Mouse (Mus musculus): ENCODE data around the gene Enho. TPM values are rescaled to one million over a fixed set of nuclear protein-coding genes. Genes with fewer than 3 reads are reported as not detected.
"Not testable (repeated sequence)": the region's sequence is repeated elsewhere in the genome, so short reads cannot be mapped to it uniquely, and the experiment has no call there.

The Enho gene
- polyA plus RNA-seq (2016; fragmentation: Nextera tagmentation; extraction: Ambion mirVana), result 27.3 and 50.9 TPM in 2 replicates

DNA sequence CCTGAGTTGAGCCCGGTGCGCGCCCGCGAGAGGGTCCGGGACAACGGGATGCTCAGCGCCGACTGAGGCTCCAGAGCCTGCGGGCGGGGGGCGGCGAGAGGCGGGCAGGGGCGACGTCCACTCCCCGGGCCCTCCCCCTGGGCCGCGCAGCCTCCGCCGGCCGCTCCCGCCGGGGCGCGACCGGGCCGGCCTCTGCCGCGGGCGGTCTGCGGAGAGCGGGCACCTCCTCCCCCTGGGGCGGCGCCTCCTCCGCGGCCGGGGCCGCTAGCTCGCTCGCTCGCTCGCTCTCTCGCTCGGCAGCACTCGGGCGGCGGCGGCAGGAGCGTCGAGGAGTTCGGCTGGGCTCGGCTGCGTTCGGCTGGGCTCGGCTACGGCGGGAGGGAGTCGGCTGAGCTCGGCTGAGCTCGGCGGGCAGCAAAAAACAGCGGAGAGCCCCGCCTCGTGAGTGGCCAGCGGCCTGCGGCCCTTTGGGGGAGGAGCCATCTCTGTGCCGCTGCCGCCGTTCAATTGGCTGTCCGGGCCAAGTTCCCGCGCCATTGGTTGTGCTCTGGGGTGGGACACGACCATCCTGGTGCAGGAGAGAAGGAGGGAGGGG, at the start of gene Enho:
Gene Enho, minus strand, starts transcription at position 412 of the 595 bp plus-strand sequence.
- Histone ChIP-seq H3K27ac (peak within 1 kb of the TSS; percentile 98), H3K4me3 (peak within 1 kb of the TSS; percentile 82), H3K27me3 (ENCODE audit: insufficient read depth, poor library complexity, severe bottlenecking) (peaks cover 36% of the 10 kb centered on the region), H3K4me1 (replicated peaks) (peaks cover 62% of the 10 kb centered on the region), H3K9me3 (no peaks in the 10 kb centered on the region), H3K36me3 (peaks cover 20% of the 10 kb centered on the region)
- peak; percentile 96 for DNase-seq (ENCODE audit: low spot score)
- WGBS, result under 1% methylated on average over 74 of the region's 74 CpGs

DNA sequence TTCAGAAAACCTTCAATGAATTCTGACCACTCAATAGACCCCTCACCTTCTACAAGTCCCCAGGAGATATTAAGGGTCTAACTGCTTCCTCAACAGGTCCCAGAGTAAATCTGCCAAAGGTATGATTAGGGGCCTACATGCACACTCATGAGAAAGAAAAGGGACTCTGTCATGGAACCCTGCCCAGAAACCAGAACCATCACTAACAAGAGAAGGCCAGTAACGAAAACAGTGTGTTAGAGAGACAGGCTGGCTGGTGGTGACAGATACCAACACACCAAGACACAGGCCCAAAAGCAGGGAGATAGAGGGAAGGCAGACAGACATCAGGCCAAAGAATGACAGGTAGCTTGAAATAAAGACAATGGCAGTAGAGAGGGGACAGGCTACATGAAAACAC, 48.4 kb upstream of the Enho start:
- H3K27ac ChIP-seq, result peak overlapping the region; percentile 67
- H3K9me3 ChIP-seq; DNase-seq (ENCODE audit: low spot score); H3K4me3 ChIP-seq; H3K36me3 ChIP-seq; H3K27me3 ChIP-seq (ENCODE audit: insufficient read depth, poor library complexity, severe bottlenecking): not testable (repeated sequence)
- H3K4me1 ChIP-seq (replicated peaks), result peaks cover 44% of the 10 kb centered on the region
- 72% methylated on average over 1 of the region's 1 CpGs for WGBS

DNA sequence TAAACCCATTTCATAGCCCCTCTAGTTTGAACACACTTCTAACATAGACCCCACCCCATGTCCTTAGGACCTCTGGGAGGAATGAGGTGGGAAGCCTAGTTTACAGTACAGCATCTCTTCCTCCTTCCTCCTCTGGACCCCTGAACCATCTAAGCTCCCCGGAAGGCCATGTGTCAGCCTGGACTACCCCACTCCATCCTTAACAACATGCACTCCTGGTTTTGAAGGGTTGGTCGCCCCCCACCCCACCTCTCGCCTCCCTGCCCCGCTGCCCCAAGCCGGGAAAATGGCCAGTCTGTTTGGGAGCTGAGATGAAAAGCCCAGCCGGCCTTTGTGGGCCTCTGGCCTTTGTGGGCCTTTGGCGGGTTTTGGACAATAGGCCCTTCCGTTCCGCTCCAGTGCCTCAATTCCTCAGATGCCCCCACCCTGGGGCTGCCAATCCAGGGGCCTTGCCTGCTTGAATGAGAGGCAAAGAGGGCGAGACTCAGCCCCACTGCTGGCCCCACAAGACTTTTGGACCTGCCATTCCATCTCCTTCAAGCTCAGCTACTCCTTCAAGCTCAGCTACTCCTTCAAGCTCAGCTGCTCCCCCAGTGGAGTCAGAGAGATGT, 45.9 kb upstream of the Enho start:
- not testable (repeated sequence) for H3K4me3 ChIP-seq; H3K27me3 ChIP-seq (ENCODE audit: insufficient read depth, poor library complexity, severe bottlenecking); H3K9me3 ChIP-seq
- Histone ChIP-seq H3K36me3 (peaks cover 26% of the 10 kb centered on the region), H3K4me1 (replicated peaks) (peaks cover 50% of the 10 kb centered on the region), H3K27ac (peak overlapping the region; percentile 80)
- WGBS, result 17% methylated on average over 10 of the region's 10 CpGs
- DNase-seq (ENCODE audit: low spot score), result peak; percentile 83

DNA sequence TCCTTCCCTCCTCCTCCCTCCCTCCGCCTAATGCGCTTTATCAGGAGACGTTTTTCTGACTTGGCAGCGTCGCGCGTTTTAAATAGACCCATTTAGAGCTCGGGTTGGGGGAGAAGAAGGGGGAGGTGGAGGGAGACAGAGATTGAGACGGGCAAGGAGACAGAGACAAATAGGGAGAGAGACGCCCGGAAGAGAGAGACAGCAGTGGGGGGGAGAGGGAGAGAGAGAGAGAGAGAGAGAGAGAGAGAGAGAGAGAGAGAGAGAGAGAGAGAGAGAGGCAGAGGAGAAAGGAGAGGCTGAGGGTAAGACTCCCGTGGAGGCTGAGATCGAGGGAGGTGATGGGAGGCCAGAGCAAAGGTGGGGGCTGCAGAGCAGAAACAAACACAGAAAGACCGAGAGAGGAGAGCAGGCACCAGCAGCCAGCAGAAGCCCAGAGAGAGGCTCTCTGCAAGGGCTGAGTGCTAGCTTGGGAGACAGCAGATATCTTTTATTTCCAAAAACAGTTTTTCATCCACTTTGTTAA, 44.9 kb upstream of the Enho start:
- H3K4me3 ChIP-seq; H3K9me3 ChIP-seq; H3K27me3 ChIP-seq (ENCODE audit: insufficient read depth, poor library complexity, severe bottlenecking): not testable (repeated sequence)
- H3K4me1 ChIP-seq (replicated peaks), result peaks cover 59% of the 10 kb centered on the region
- peaks cover 34% of the 10 kb centered on the region for H3K36me3 ChIP-seq
- WGBS, result 0% methylated on average over 14 of the region's 14 CpGs
- peak overlapping the region; percentile 86 for H3K27ac ChIP-seq
- peak; percentile 41 for DNase-seq (ENCODE audit: low spot score)

DNA sequence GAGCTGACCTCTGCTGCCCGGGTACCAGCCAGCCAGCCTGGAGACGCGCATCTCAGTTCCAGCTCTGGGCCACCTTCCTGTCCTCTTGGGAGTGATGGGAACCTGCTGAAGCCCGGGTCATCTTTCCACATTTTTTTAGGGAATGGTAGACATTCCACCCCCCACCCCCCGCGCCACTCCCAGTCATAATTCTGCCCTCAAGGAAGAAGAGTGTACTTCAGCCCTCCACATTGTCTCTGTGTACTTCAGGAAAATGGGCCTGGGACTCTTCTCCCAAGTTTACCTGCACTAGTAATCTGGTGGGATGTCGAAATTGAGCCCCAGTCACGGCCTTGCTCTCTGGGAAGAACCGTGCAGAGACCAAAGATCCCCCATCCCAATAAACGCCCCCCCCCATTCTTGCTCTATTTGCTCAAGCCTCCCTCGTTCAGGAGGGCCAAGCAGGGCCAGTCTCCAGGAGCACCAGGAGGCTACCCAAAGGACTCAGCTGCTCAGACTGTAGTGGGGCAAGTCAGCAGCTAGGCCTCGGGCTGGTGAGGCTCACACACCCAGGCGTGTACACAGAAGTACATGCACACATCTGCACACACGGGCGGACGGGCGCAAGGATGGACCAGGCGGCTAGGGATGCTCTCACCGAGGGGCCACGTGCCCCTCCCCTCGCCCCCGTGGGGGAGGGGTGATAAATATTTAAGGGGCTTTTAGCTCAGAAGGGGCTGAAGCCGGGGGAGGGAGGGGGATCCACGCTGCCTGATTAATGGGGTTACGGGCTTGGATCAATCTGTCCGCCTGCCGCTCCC, 44.2 kb upstream of the Enho start:
- not testable (repeated sequence) for H3K27me3 ChIP-seq (ENCODE audit: insufficient read depth, poor library complexity, severe bottlenecking); H3K9me3 ChIP-seq
- WGBS, result under 1% methylated on average over 27 of the region's 27 CpGs
- Histone ChIP-seq H3K27ac (peak overlapping the region; percentile 87), H3K4me3 (peak overlapping the region; percentile 31), H3K4me1 (replicated peaks) (peaks cover 65% of the 10 kb centered on the region), H3K36me3 (peaks cover 41% of the 10 kb centered on the region)
- DNase-seq (ENCODE audit: low spot score), result peak; percentile 72

DNA sequence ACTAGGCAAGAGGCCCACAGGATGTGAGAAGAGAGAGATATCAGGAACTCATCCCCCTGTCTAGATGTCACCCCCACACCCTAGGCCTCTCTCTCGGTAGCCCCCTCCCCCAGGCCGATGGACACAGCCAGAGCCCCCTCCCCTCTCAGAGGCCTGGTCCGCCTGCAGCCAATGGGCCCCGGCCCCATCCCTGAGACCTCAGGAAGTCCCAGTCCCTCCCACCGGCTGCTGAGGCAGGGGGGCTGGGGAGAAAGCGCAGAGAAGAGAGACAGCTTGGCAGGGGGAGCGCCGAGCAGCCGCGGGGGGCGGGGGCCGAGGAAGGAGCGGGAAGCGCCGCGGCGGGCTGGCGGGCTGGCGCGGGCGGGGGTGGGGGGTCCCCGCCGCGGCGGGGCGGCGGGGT, 43.2 kb upstream of the Enho start:
- peaks cover 67% of the 10 kb centered on the region for H3K4me1 ChIP-seq (replicated peaks)
- H3K4me3 ChIP-seq, result peak overlapping the region; percentile 43
- not testable (repeated sequence) for DNase-seq (ENCODE audit: low spot score); H3K27me3 ChIP-seq (ENCODE audit: insufficient read depth, poor library complexity, severe bottlenecking); H3K9me3 ChIP-seq
- H3K27ac ChIP-seq, result peak overlapping the region; percentile 88
- peaks cover 51% of the 10 kb centered on the region for H3K36me3 ChIP-seq
- WGBS, result 0% methylated on average over 1 of the region's 27 CpGs

DNA sequence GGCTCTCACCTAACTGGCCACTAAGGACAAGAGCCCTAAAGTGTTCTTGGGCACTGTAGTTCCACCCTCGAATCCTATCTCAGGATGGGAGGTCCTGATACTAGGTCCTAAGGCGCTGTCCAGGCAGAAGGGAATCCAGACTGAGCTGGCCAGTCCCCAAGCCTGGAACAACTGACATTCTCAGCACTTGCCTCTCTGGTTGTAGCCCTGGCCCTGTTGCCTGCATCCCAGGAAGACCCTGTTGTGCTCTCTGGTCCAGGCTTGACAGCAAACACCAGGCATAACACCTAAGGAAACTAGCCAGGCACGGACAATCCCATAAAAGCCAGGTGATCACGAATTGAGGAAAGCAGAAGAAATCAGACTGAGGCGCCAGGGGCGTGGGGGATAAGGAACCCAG, 42.7 kb upstream of the Enho start:
- Histone ChIP-seq H3K9me3 (no peaks in the 10 kb centered on the region), H3K4me3 (peak overlapping the region; percentile 43), H3K36me3 (peaks cover 54% of the 10 kb centered on the region), H3K27me3 (ENCODE audit: insufficient read depth, poor library complexity, severe bottlenecking) (no peaks in the 10 kb centered on the region), H3K4me1 (replicated peaks) (peaks cover 72% of the 10 kb centered on the region), H3K27ac (peak overlapping the region; percentile 88)
- WGBS, result 25% methylated on average over 6 of the region's 6 CpGs
- no peak for DNase-seq (ENCODE audit: low spot score)

DNA sequence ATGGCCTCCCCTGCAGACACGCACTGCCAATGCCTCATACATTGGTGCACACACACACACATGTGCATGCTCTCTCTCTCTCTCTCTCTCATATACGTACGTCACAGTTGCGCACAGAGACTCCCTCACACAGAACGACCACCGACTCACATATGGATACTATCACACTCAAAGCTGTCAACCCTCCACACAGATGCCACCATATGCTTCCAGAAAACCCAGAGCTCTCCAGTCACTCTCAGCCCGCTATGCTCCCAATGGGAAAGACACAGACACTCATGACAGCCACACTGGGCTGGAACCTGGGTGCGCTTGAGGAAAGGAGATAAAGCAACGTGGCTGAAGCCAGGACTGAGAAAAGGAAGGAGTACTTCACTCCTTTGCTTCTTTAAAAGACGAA, 41.8 kb upstream of the Enho start:
- no peak for DNase-seq (ENCODE audit: low spot score)
- 76% methylated on average over 10 of the region's 10 CpGs for WGBS
- Histone ChIP-seq H3K36me3 (peaks cover 58% of the 10 kb centered on the region), H3K27me3 (ENCODE audit: insufficient read depth, poor library complexity, severe bottlenecking) (0 out of 2 replicates have a peak, but pooled peaks cover 4% of the 10 kb centered on the region), H3K4me1 (replicated peaks) (peaks cover 80% of the 10 kb centered on the region), H3K27ac (peak overlapping the region; percentile 88), H3K4me3 (peak overlapping the region; percentile 43; the same call in 1 of the 2 replicates), H3K9me3 (no peaks in the 10 kb centered on the region)

DNA sequence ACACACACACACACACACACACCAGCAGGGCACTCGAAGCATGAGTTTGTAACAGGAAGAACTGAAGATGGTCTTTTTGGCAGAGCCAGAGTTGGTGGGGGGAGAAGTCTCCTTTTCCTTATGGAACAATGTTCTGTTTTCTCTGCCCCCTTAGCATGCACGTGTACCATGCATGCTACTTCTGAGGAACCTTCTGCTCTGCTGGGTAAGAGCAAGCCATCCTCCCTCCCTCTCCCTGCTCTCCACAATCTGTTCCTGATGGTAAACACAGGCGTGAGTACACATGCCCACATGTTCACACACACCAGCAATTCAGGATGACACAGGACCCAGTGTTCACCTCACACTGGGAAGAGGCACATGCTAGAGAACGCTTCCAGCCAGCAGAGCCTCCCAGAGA, 41.1 kb upstream of the Enho start:
- H3K27ac ChIP-seq, result peak overlapping the region; percentile 47
- 0 out of 2 replicates have a peak, but pooled peaks cover 6% of the 10 kb centered on the region for H3K27me3 ChIP-seq (ENCODE audit: insufficient read depth, poor library complexity, severe bottlenecking)
- 71% methylated on average over 4 of the region's 4 CpGs for WGBS
- H3K9me3 ChIP-seq, result no peaks in the 10 kb centered on the region
- no peak overlapping the region for H3K4me3 ChIP-seq
- DNase-seq (ENCODE audit: low spot score), result no peak
- H3K36me3 ChIP-seq, result peaks cover 60% of the 10 kb centered on the region
- peaks cover 80% of the 10 kb centered on the region for H3K4me1 ChIP-seq (replicated peaks)

DNA sequence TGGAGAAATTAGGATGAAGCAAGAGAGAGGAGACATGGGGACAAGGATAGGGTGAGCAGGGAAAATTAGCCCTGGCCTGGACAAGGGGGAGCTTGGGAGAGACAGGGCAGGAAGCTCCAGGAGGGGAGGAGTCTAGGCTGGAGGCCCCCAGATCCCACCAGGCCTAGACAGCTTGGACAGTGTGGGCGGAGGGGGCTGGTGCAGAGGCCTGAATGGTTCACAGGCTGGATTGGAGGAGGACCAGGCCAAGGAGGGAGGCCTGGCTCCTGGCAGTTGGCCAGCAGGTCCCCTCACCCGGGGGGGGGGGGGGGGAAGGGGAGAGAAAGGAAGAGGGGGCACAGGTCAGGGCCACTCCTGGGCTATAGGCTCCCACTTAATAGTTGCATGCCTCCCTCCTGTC, 39.2 kb upstream of the Enho start:
- Histone ChIP-seq H3K36me3 (peaks cover 79% of the 10 kb centered on the region), H3K27ac (peak overlapping the region; percentile 67), H3K4me3 (peak overlapping the region; percentile 9; the same call in 1 of the 2 replicates), H3K27me3 (ENCODE audit: insufficient read depth, poor library complexity, severe bottlenecking) (0 out of 2 replicates have a peak, but pooled peaks cover 10% of the 10 kb centered on the region), H3K4me1 (replicated peaks) (peaks cover 84% of the 10 kb centered on the region), H3K9me3 (no peaks in the 10 kb centered on the region)
- peak; percentile 14 for DNase-seq (ENCODE audit: low spot score)
- 82% methylated on average over 1 of the region's 2 CpGs for WGBS

DNA sequence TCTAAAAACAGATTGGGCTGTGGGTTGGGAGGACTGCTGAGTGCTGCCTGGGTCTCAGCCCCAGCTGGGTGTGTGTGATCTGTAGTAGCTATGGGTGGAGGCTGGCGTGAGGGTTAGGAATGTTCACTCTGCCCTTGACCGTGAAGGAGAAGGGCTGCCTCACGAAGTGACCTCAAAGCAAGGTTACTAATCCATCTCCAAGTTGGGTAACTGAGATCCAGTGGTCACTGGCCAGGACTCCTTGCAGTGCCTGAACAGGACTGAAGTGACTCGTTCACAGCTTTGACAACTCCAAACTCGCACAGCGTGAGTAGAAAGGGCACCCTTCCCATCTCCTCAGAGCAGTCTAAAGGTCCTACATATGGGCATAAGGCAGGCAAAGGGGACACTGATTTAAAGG, 38.7 kb upstream of the Enho start:
- peaks cover 84% of the 10 kb centered on the region for H3K4me1 ChIP-seq (replicated peaks)
- 74% methylated on average over 6 of the region's 6 CpGs for WGBS
- H3K36me3 ChIP-seq, result peaks cover 83% of the 10 kb centered on the region
- peak overlapping the region; percentile 67 for H3K27ac ChIP-seq
- DNase-seq (ENCODE audit: low spot score), result no peak
- H3K9me3 ChIP-seq, result no peaks in the 10 kb centered on the region
- H3K4me3 ChIP-seq, result no peak overlapping the region; the same call in 1 of the 2 replicates
- 0 out of 2 replicates have a peak, but pooled peaks cover 10% of the 10 kb centered on the region for H3K27me3 ChIP-seq (ENCODE audit: insufficient read depth, poor library complexity, severe bottlenecking)

DNA sequence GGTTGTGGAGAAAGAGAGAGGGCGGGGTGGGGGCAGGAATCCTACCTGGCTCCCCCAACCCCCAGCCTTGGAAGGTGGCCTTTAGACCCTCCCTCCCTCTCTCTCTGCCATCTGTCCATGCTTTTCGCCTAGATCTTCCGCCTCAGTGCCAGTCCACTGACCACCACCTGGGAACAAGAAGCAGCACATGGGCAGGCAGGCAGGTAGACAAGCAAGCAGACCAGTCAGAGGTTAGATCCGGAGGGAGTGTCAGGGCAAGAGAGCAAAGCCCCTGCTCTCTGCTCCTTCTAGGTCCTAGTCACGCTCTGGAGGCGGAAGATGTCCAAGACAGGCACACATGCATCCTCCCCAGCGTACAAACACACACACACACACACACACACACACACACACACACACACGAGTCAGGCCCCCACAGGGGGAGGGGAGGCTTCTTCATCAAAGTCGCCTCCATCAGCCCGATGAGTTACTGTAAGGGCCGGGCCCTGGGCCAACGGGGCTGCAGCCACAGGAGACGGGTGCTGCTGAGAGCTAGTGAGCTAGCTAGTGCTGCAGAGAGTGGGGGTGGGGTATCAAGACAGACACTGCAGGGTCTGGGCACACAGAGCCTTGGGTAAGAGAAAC, 37.0 kb upstream of the Enho start:
- no peaks in the 10 kb centered on the region for H3K9me3 ChIP-seq
- H3K4me3 ChIP-seq, result no peak overlapping the region
- WGBS, result 55% methylated on average over 13 of the region's 13 CpGs
- H3K36me3 ChIP-seq, result peaks cover 92% of the 10 kb centered on the region
- H3K27me3 ChIP-seq (ENCODE audit: insufficient read depth, poor library complexity, severe bottlenecking), result 0 out of 2 replicates have a peak, but pooled peaks cover 10% of the 10 kb centered on the region
- peak; percentile 7 for DNase-seq (ENCODE audit: low spot score)
- H3K27ac ChIP-seq, result peak overlapping the region; percentile 70
- peaks cover 92% of the 10 kb centered on the region for H3K4me1 ChIP-seq (replicated peaks)

Measured in hindbrain, embryonic 10.5 days (tissue).